Mouse (Mus musculus) cerebellum, adult 2 months (tissue): ENCODE results near the gene Nid1. TPM values are rescaled to one million over a fixed set of nuclear protein-coding genes. Genes with fewer than 3 reads are reported as not detected.

Experiments
- DNase-seq, 2 experiments: peaks; one replicate each; pipeline ENCODE4 v3.0.0; 2021
- H3K27ac ChIP-seq: fragments of 200-500 bp; 2 replicates; pipeline ENCODE4 v1.5.1; 2012; ENCODE audit warnings: low read length, control low read depth, inconsistent platforms; ENCODE audit not compliant: insufficient read depth
- H3K27me3 ChIP-seq: fragments of 200-500 bp; 2 replicates; pipeline ENCODE4 v1.6.1; 2012; ENCODE audit warnings: inconsistent platforms, mild to moderate bottlenecking, low read length, moderate library complexity; ENCODE audit not compliant: control insufficient read depth, insufficient read depth
- H3K4me1 ChIP-seq: fragments of 200-500 bp; 2 replicates; pipeline ENCODE4 v1.6.1; 2011; ENCODE audit warnings: low read length; ENCODE audit not compliant: control insufficient read depth, insufficient read depth
- H3K4me3 ChIP-seq: fragments of 200-500 bp; replicated peaks from 2 replicates; pipeline ENCODE3; 2011; ENCODE audit warnings: mild to moderate bottlenecking, low read depth, low read length, control low read depth; ENCODE audit not compliant: insufficient read depth
- CTCF ChIP-seq: fragments of 200-500 bp; IDR thresholded peaks from 2 replicates; pipeline ENCODE4 v1.5.1; 2011; ENCODE audit warnings: low read depth, mild to moderate bottlenecking, control low read depth, low read length, moderate library complexity, borderline replicate concordance; ENCODE audit not compliant: insufficient read depth
- POLR2A ChIP-seq: fragments of 200-500 bp; IDR thresholded peaks from 2 replicates; pipeline ENCODE4 v1.6.1; 2011; ENCODE audit warnings: low read length, control low read depth, borderline replicate concordance; ENCODE audit not compliant: insufficient read depth
- WGBS: fragments of 180-500 bp; shearing (Covaris S2); methylation state at CpG from one replicate; pipeline ENCODE4 v1.1.7; 2018; 5-methylcytosine and 5-hydroxymethylcytosine counted together
- polyA plus RNA-seq: library from polyadenylated mRNA; depleted of rRNA; stranded (reverse); fragments of >200 nt; gene quantifications from 2 replicates; pipeline ENCODE4 v1.2.3, GENCODE M21; 2012

Gene Nid1
- polyA plus RNA-seq, 1 experiment = 14.4 TPM

DNA sequence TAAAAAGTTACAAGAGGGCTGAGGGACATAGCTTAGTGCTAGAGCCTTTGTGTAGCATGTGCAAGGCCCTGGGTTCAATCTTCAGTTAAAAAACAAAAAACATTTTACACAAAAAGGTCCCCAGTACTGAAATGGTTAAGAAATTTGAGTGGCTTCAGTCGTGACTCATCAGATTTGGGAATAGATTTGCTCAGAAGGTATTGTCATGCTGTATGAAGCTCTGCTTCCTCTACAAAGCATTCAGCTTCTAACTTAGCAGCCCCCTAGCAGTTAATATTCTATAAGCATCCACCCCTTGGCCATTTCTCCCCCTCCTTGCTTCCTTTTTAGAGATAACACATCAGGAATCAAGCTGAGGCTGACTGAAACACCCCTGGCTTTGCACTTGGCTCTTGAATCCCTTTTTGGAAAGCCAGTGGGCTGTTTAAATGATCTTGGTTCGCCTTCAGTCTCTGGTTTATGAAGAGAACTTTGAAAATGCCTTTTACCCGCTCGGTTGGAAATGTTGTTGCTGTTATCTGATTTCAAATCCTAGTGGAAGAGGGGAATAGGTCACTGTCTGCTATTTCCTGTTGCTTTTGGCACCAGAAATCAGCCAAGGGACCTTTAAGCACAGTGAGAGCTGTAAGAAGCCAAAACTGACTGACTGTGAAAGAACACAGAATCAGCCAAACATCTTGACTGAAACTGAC is 66.5 kb downstream of the Nid1 start:
- no peak for DNase-seq
- no peaks in the 10 kb centered on the region for H3K27me3 ChIP-seq
- WGBS = 41% methylated on average over 4 of the region's 4 CpGs
- H3K4me1 ChIP-seq = no peaks in the 10 kb centered on the region
- TF ChIP-seq POLR2A = no peak
- TF ChIP-seq CTCF = no peak
- no peak overlapping the region for H3K4me3 ChIP-seq
- no peak overlapping the region for H3K27ac ChIP-seq

DNA sequence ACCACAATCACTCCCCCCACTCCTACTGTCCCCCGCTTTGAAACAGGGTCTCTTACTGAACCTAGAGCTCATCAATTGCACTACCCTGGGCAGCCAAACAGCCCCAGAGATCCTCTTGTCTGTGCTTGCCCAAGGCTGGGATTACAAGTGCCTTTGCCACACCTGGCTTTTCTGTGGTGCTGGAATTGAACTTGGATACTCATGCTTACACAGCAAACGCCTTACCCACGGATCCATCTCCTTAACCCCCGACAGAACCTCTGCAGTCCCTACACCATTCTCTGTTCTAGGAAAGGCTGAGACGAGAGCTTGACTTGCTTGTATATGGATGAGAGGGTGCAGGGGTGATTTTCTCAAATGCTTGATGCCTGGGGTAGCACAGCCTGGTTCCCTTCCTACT is 67.7 kb downstream of the Nid1 start:
- no peak overlapping the region for H3K4me3 ChIP-seq
- DNase-seq = no peak
- no peaks in the 10 kb centered on the region for H3K4me1 ChIP-seq
- H3K27ac ChIP-seq = no peak overlapping the region
- WGBS = 92% methylated on average over 5 of the region's 5 CpGs
- TF ChIP-seq CTCF (no peak), POLR2A (no peak)
- H3K27me3 ChIP-seq = no peaks in the 10 kb centered on the region

DNA sequence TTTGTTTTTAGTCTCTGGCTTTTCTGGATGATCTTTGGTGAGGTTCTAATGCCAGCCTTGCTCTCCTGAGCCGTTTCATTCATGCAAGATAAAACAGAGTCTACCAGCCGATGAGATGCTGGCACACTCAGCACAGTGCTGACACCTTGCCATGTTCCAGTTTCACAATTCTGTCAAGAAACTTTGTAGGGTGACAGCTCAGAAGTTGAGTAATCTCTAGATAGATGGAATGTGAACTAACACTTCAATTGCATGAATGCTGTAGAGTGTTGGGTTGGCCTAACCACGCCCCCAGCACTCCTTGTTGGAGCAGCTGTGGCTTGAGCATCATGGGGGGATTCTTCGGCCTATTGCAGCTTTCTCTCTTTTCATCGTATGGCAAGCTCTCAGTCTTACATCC is 69.2 kb downstream of the Nid1 start:
- no peak for TF ChIP-seq POLR2A
- TF ChIP-seq CTCF = no peak
- 70% methylated on average over 5 of the region's 5 CpGs for WGBS
- no peaks in the 10 kb centered on the region for H3K27me3 ChIP-seq
- DNase-seq = no peak
- no peak overlapping the region for H3K4me3 ChIP-seq
- no peaks in the 10 kb centered on the region for H3K4me1 ChIP-seq
- H3K27ac ChIP-seq = no peak overlapping the region

DNA sequence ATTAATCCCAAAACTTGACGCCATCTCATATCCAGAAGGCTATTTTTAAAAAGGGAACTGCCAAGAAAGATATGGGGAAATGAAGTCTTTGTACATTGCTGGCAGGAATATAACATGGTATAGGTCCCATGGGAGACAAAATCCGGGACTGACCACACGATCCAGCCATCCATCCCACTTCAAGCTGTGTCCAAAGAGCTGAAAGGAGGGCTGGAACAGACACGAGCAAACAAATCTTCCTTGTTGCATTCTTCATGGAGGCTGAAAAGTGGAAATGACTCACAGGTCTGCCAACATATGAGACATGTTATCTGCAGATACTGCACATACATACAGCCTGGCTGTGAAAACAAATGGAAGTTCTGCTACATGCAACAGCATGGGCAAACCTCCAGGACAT is 77.5 kb downstream of the Nid1 start:
- no peak for DNase-seq

DNA sequence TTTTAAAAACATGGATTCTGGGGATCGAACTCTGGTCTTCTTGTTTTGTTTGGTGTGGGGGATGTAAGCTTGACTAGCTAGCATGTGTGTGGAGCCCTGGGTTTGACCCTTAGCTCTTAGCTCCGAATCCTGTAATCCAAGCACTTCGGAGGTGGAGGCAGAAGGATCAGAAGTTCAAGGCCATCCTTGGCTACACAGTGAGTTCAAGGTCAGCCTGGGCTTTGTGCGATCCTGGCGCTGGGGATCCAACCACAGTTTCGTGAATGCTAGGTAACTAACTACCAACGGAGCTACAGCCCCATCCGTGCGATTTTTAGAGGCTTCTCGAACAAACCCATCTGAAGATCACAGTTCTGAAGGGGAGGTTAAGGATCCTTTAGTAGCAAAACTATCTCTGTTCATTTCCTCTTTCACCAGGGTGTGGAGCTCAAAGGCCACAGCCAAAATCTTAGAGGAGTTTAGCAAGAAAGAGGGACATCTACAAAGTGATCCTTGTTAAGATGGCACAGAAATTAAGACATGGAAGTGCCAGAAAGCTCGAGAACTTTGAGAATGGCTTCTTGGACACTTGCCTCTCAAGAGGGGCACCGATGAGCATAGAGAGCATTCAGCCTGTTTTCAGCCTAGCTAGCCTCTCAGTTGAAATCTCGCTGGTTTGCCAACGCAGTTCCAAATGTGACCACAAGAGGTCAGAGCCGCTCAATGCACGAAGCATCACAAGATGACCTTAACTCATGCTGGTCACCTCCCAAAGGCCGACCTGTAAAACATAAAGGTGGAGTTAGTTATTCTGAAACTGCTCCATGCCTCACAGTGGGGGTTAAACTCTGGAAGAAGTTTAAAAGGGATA is 79.2 kb downstream of the Nid1 start:
- 49% methylated on average over 17 of the region's 17 CpGs for WGBS
- Histone ChIP-seq H3K4me3 (no peak overlapping the region), H3K27ac (no peak overlapping the region), H3K4me1 (no peaks in the 10 kb centered on the region), H3K27me3 (no peaks in the 10 kb centered on the region)
- TF ChIP-seq POLR2A (no peak), CTCF (peak; percentile 97)
- DNase-seq = peak; percentile 85 to 96

More for the DNA sequence above, 77.5 kb downstream of the Nid1 start:
- H3K4me1 ChIP-seq = no peaks in the 10 kb centered on the region
- no peak for TF ChIP-seq POLR2A
- no peak for TF ChIP-seq CTCF
- H3K27me3 ChIP-seq = no peaks in the 10 kb centered on the region
- H3K27ac ChIP-seq = no peak overlapping the region
- H3K4me3 ChIP-seq = no peak overlapping the region
- WGBS = 32% methylated on average over 4 of the region's 4 CpGs

DNA sequence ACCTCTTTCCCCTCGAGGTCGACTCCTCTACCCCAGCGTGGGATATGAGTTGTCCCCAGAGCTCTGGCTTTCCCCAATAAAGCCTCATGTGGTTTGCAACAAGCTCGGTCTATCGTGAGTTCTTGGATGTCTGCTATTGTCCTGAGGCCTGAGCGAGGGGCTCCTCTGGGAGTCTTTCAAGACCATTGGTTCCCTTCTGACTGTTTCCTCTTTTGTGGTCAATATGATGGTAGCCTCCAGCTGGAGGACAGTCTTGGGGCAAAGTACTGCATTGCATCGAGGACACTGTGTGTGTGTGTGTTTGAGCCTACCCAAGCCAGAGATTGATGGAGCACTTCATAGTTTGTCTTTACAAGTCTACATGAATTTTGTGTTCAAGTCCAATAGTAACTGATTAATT is 80.8 kb downstream of the Nid1 start:
- no peak overlapping the region for H3K27ac ChIP-seq
- no peak overlapping the region for H3K4me3 ChIP-seq
- no peaks in the 10 kb centered on the region for H3K4me1 ChIP-seq
- no peak for TF ChIP-seq POLR2A
- TF ChIP-seq CTCF = no peak
- 91% methylated on average over 7 of the region's 7 CpGs for WGBS
- no peaks in the 10 kb centered on the region for H3K27me3 ChIP-seq
- DNase-seq = no peak

DNA sequence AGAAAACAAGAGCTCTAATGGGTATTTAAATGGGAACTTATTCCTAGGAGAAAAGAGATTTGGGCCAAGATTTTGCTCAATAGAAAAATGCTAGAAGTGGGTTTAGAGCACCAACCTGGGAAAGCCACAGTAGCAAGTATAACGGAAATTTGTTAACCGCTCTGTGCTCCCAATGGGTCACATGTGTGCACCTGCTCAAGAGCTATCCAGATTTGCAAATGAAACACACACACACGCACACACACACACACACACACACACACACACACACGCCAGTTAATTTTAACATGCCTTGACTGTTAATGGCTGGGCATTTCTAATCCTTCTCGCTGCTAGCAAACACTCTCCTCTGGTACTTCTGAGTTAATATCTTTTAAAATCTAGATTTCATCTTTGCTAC is 83.1 kb downstream of the Nid1 start:
- H3K4me3 ChIP-seq = no peak overlapping the region
- DNase-seq = no peak
- no peaks in the 10 kb centered on the region for H3K27me3 ChIP-seq
- H3K27ac ChIP-seq = no peak overlapping the region
- TF ChIP-seq POLR2A (no peak), CTCF (no peak)
- 92% methylated on average over 5 of the region's 5 CpGs for WGBS
- H3K4me1 ChIP-seq = no peaks in the 10 kb centered on the region
